Mouse (Mus musculus) thymus, adult 2 months (tissue): ENCODE data around the gene Col23a1.

Source experiments
- CTCF ChIP-seq: fragments of 200-500 bp; IDR thresholded peaks from 2 replicates; pipeline ENCODE4 v1.5.1; 2012; ENCODE audit warnings: mild to moderate bottlenecking, control low read depth, low read length, moderate library complexity, borderline replicate concordance; ENCODE audit not compliant: control insufficient read depth, poor library complexity, insufficient read depth; ENCODE audit errors: extremely low read depth
- POLR2A ChIP-seq: fragments of 200-500 bp; IDR thresholded peaks from 2 replicates; pipeline ENCODE4 v1.6.1; 2012; ENCODE audit warnings: mild to moderate bottlenecking, low read length, control low read depth, moderate library complexity; ENCODE audit not compliant: control insufficient read depth, poor library complexity, insufficient read depth; ENCODE audit errors: extremely low read depth

DNA sequence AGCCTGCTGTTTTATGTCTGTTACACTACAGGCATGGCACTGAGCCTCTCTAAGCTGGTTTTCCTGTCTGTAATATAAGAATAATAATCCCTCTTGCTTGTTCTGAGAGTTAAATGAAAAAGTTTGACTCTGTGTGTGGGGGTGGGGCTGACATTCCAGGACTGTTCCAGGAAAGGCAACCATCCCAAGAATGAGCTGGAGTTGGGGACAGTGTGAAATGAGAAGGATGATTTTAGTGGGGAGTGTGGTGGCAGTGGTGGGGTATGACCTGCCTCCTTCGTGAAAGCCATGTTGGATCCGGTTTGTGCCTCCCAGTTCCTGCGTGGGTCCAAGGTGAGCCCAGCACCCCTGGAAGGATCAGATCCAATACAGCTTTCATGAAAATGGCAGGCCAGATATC is 136.4 kb downstream of the Col23a1 start:
- TF ChIP-seq CTCF, result no peak
- TF ChIP-seq POLR2A, result no peak
